Mouse (Mus musculus) liver, postnatal 0 days (tissue): ENCODE data around the gene Srcin1.

Source experiments
- CTCF ChIP-seq: sonication (generic); IDR thresholded peaks from 2 replicates; pipeline ENCODE4 v1.5.1; 2016; ENCODE audit warnings: antibody characterized with exemption, low read depth
- EP300 ChIP-seq: IDR thresholded peaks from 2 replicates; pipeline ENCODE4 v1.6.1; 2016; ENCODE audit warnings: antibody characterized with exemption, low read depth, mild to moderate bottlenecking

DNA sequence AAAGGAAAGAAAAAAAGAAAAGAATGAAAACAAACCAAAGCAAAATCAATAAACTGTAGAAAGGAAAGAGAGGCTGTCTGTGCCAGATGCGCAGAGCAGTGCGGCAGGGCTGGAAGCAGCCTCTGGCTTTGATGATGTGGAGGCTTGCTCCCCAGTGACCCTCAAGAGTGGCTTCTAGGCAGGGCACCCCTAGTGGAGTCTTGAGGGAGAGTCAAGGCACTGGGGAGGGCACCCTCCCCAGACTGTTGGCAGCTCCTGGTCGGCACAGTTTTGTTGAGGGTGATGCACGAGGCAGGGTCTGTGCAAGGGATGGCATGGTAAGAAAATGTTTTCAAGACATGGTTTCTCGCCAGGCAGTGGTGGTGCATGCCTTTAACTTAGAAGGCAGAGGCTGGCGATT lies 113.4 kb downstream of the Srcin1 start:
- TF ChIP-seq CTCF: 0 out of 2 replicates have a peak, but pooled peaks have one; percentile 19
- TF ChIP-seq EP300: no peak
